Mouse (Mus musculus) Muller cell, postnatal 12 days (primary cell): ENCODE data around the gene Cib1.

Experiments
- DNase-seq: peaks from one replicate; pipeline ENCODE4 v3.0.0-alpha.2; 2015; ENCODE audit errors: inconsistent ontology term

The Cib1 gene

GRCm38 (mm10) chr7:80184968-80185367, 47.6 kb downstream of the Cib1 start:
- DNase-seq = no peak

DNA sequence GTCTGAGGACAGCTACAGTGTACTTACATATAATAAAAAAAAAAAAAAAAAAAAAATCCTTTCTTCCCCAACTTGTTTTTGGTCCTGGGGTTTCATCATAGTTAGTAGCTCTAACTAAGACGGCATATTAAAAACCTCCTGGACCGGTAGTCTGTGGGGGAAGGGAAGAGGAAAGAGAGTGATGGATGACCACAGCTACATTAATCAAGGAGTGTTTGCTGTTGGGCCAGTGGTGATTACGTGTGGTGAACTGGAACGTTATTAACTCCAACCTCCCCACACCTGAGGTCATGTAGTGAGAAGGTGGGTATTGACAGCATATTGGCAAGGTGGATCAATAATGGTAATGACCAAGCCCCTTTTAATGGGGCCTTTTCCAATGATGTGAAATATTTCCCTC, 48.1 kb downstream of the Cib1 start:
- no peak for DNase-seq

- DNase-seq = no peak
Measured at GRCm38 (mm10) chr7:80183969-80184368, 48.6 kb downstream of the Cib1 start.

DNA sequence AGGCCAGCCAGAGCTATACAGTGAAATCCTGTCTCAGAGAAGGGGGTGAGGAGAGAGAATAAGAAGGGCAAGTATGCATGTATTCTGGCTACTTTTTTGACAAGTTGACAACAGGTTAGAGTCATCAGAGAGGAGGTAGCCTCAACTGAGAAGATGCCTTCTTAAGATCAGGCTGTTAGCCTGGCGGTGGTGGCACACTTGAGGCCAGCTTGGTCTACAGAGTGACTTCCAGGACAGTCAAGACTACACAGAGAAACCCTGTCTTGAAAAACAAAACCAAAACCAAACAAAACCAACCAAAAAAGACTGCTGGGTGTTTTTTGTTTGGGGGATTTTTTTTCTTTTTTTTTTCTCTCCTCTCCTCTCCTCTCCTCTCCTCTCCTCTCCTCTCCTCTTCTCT, 49.1 kb downstream of the Cib1 start:
- DNase-seq = no peak

- DNase-seq = no peak
Measured at GRCm38 (mm10) chr7:80182139-80182538, 50.5 kb downstream of the Cib1 start.

DNA sequence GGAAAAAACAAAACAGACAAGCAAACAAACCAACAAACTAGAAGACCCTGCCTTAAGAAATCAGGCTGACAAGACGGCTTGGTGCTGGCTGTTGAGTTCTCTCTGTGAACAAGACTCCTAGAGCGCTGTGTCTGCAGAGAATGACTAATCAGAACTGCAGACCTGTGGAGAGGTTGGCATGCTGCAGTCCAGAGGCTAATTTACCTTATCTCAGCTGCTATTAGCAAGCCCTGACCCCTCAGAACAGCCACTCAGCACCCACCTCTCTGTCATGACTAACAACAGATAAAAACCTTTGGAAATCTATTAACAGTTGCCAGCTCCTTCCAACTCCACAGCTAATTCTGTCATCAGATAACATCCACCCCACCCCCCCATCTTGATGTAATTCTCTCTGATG, 51.5 kb downstream of the Cib1 start:
- DNase-seq = no peak

- DNase-seq = no peak
Measured at GRCm38 (mm10) chr7:80180202-80180601, 52.4 kb downstream of the Cib1 start.

GRCm38 (mm10) chr7:80179790-80180189, 52.8 kb downstream of the Cib1 start:
- no peak for DNase-seq

- DNase-seq = no peak
Measured at GRCm38 (mm10) chr7:80179327-80179726, 53.3 kb downstream of the Cib1 start.

DNA sequence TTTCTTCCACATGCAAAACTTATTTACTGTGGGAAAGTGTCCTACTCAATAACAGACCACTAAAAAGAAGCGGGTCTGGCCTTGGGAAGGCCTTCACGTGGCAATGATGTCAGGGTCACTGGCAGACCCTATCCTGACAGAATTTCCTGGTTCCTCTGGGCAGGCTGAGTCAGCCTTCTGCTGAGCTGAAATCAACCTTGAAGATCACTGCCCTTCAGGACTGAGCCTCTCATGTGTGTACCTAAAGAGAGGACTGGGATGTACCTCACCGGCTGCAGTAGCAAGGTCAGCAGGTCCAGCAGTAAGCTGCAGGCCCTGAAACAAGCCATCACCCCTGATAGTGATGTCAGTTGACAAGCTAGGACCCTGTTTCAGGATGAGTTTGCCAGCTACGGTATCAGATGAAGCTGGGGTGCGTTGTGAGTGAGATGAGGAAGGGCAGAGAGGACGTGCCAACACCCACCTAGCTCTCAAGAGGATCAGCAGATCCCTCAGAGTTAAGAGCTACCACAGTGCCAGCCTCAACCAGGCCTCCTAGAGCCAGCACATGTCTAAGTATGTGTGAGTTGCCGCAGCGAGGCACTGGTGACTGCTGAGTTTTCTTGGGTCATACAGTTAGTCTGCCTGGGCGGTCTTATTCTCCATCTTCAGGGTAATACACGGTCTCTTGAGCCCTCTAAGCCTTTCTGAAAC, 54.4 kb downstream of the Cib1 start:
- no peak for DNase-seq

GRCm38 (mm10) chr7:80177438-80177837, 55.2 kb downstream of the Cib1 start:
- DNase-seq = no peak
